Mouse (Mus musculus) lung, postnatal 14 days (tissue): ENCODE measurements around the gene Smtn.

Experiments used
- DNase-seq: peaks from one replicate; pipeline ENCODE4 v3.0.0; 2021

Gene Smtn

GRCm38 (mm10) chr11:3508226-3508625, 32.2 kb downstream of the Smtn start:
- DNase-seq, result no peak

DNA sequence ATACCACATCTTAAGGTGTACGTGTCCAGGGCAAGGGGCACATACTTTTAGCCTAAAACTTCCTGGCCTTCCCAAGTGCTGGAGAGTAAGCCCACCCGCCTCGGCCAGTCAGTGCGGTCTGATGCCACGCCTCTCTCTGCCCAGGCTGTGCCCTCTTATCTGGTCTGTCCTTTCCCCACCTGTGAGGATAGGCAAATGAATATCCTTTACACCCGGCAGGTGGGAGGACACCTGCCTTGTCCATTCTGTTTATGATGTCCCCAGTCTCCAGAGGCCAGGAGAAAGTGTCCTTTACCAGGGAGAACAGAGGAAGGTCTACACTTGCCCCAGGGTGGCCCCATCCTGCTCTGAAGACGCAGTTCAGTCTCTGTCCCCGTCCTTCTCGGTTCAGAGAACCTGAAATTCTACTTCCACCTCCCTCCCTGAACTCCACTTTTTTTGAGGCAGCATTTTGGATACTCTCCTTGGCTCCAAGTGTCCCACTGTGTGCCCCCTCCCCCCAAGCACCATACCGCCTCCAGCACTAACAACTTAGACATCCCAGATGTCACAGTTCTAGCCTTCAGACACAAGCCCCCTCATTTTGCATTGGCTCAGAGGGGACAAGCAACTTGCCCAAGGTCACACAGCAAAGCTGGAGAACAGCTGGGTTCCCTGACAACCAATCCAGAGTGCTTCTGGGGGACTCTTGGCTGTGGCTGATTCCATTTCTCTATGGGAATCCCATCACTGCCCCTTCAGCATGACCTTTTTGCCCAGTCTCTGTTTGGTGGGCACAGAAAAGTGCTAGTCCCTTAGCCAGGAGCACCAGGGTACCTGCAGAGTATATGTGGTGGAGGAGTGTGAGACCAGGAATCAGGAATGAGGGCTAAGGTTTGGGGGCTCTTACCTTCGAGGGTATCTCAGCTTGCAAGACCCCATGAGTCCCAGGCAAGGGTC, 36.4 kb downstream of the Smtn start:
- DNase-seq, result no peak

DNA sequence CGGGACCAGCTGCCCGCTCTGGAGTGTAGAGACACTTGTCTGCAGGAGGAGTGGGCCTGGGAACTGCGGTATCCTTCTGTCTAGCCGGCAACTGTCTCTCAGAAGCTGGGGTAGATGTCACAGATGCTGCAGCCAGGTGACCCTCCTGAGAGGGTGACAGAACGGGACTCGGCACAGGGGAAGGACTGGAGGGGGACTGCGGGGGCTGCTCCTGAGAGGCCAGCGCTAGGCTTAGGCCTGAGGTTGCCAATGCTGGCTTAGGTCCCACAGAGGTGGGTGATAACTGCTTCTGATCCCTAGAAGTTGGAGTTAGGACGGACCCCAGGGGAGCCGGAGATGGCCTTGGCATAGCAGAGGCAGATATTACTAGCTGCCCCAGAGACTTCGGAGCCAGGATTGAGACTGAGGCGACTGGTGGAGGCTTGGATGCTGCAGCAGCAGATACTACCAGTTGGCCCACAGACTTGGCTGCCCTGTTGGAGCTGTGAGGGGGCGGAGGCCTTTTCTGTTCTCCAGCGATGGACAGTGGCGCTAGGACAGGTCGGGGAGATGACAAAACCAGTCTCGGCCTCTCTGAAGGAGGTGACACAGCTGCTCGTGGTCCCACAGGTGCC, 37.8 kb downstream of the Smtn start:
- no peak for DNase-seq

- DNase-seq, result no peak
Measured at GRCm38 (mm10) chr11:3502057-3502456, 38.4 kb downstream of the Smtn start.

DNA sequence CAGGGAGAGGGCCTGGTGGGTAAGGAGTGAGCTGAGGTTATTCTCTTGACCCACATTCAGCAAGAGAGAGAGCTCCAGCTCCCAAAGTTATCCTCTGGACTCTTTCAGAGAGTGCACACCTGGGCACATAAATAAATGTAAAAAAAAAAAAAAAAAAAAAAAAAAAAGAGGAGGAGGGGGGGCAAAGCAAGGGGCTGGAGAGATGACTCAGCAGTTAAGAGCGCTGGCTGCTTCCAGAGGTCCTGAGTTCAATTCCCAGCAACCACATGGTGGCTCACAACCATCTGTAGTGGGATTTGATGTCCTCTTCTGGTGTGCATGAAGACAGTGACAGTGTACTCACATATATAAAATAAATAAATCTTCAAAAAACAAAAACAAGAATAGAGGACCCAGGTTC, 43.1 kb downstream of the Smtn start:
- no peak for DNase-seq

GRCm38 (mm10) chr11:3496756-3497155, 43.7 kb downstream of the Smtn start:
- DNase-seq, result no peak

- DNase-seq, result no peak
Measured at GRCm38 (mm10) chr11:3495496-3495895, 44.9 kb downstream of the Smtn start.

GRCm38 (mm10) chr11:3494857-3495256, 45.6 kb downstream of the Smtn start:
- no peak for DNase-seq

DNA sequence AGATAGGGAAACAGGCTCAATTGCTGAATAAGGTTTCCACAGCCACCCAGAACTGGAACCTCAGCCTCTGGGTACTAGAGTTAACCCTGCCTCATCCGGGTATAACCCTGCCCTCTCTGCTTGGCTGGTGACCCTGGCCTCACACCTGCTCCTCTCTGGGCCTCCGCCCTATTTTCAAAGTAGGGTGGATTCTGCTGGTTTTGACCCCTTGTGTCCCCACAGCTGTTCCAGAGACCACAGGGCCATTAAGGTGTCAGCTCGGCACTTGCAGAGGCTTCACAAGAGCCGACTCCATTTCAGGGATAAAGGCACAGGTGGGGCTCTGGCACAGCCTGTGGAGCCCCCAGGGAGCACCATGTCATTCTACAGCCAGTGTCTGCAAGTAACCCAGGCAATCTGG, 47.7 kb downstream of the Smtn start:
- no peak for DNase-seq

GRCm38 (mm10) chr11:3489036-3489435, 51.4 kb downstream of the Smtn start:
- DNase-seq, result no peak

DNA sequence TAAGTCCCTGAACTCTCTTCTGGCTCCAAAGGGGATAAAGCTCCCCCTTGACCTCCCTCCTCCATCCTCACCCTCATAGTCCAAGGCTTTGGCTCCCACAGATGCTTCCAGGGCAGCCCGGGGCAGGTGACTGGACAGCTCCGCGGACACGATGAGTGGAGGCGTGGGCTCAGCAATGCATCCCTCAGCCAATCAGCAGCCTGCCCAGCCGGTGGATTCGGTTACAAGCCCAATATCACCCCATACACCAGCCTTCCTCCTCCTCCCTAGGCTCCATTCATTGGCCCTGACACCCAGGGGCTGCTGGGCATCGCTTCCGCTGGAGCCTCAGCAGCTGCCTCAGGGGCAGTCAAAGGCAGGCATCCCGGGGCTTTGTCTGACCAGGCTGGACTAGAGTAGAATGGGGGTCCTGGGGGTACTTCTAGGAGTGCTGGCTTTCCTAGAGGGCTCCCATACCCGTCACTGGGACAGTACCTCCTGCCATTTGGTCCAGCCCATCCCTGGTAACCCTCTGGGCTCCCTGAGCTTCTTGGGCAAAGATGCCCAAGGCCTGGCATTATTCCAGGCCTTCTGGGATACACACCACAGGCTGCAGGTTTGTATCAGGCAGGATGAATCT, 52.4 kb downstream of the Smtn start, which contains the start of gene Pla2g3:
TSS of gene Pla2g3 (plus strand) at position 333 of the 619 bp plus-strand sequence.
- no peak for DNase-seq

DNA sequence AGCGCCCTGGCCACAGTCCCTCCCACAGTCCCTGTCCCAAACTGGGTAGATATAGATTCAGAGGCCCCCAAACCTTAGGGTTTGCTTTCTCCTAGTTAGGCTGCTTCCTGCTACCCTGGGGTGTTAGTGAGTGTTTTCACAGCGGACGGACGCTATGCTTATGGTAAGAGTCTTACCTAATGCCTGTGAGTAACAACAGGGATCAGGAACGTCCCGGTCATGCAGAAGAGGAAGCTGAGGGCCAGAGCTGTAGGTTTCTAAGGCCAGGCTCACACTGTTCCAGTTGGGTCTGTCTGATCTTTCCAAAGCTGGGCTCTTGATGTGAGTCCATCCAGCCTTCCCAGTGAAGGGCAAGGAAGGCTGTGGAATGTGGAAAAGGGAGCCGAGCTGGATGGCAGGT, 54.1 kb downstream of the Smtn start:
- DNase-seq, result no peak

DNA sequence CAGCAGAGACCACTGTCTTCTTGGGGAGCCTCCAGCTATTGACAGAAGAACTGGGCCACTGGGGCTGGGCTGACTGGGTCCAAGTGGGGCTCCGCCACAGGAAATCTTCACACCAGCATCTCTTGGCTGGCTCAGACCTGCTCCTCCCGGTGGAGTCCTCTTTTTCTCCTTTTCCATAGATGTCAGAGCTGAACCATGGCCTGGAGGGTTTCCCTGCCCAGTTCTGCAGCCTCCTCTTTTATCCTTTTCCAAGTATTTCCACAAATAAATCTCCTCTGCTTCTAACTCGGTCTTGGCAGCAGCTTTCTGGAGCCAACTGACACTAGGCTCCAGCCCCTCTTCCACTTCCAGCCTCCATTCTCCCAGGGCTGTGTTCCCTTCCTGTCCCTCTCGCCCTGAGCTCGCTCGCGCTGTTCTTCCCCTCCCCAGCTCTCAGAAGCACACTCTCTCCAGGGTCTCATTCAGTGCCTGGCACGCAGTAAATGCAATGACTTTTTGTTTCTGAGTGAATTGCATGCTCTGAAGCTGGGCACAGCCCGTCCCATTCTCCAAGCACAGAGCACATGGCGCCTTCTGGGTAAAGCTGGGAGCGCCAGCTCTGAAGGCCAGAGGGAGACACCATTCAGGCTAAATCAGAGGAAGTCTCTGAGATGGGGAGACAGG, 56.3 kb downstream of the Smtn start:
- no peak for DNase-seq

DNA sequence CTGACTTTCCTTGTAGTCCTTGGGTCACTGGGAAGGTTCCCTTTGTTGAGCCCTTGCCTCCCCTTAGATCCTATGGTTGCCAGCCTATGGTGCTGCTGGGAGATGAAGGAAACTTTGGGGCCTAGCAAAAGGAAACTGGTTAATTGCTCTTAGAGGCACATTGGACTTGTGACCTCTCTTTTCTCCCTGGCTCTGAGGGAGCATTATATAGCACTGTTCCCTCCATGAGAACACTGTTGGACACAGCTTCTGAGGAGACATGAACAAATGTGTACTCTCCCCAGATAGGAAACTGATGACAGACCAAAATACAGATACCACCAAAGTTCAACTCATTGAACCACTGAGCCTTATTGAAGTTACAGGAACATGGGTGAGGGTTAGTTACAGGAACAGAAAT, 64.9 kb downstream of the Smtn start:
- DNase-seq, result no peak

DNA sequence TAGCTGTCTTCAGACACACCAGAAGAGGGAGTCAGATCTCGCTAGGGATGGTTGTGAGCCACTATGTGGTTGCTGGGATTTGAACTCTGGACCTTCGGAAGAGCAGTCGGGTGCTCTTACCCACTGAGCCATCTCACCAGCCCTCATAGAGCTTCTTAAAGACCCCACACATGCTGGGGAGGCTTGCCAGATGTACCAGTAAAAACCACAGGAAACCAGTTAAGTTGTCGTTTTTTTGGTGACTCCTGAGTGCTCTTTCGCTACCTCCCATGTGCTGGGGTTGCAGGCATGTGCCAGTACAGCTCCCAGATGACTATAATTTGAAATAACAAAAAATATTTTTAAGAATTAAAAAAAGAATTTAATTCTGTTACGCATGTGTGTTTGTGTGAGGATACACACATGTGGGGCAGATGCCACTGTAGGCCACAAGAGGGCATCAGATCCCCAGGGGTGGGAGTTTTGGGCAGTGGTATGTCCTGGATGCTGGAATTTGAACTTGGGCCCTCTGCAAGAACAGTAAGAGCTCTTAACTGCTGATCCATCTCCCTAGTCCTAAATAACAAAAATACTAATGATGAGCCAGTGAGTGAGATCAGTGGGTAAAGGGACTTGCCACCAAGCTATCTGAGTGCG, 65.8 kb downstream of the Smtn start:
- DNase-seq, result peak; percentile 27

DNA sequence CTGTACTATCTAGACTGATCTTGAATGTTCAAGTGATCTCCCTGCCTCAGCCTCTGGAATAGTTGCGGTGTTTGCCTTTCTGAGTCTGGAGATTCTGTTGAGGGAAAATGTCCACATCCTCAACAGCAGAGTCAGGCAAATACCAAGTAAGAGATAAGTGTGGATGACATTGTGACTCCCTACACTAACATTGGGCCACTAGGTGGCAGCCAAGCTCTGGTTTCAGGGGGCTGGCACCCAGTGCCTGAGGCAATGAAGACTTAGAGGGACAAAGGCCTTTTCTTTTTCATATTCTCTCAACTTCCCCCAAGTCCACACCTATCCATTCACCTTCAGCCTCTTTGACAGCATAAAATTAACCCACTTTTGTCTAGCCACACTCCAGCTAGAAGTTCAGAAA, 67.9 kb downstream of the Smtn start:
- peak; percentile 91 for DNase-seq

- DNase-seq, result no peak
Measured at GRCm38 (mm10) chr11:3471448-3471850, 69.0 kb downstream of the Smtn start.
